Mouse (Mus musculus) brain, embryonic 14.5 days (tissue): ENCODE results near the gene Fam171a2. TPM values are rescaled to one million over a fixed set of nuclear protein-coding genes. Genes with fewer than 3 reads are reported as not detected.

Source experiments
- DNase-seq: peaks from one replicate; pipeline ENCODE4 v3.0.0-alpha.2; 2011; ENCODE audit warnings: low read depth
- CTCF ChIP-seq: fragments of 200-500 bp; IDR thresholded peaks from 2 replicates; pipeline ENCODE4 v1.5.1; 2012; ENCODE audit warnings: inconsistent platforms, mild to moderate bottlenecking, moderate library complexity, borderline replicate concordance; ENCODE audit not compliant: insufficient read depth, insufficient read length; ENCODE audit errors: extremely low read depth
- POLR2A ChIP-seq: fragments of 200-500 bp; IDR thresholded peaks from 2 replicates; pipeline ENCODE4 v1.6.1; 2012; ENCODE audit warnings: mild to moderate bottlenecking, inconsistent platforms, borderline replicate concordance; ENCODE audit not compliant: poor library complexity, insufficient read depth, insufficient read length, severe bottlenecking; ENCODE audit errors: extremely low read depth
- polyA plus RNA-seq: library from polyadenylated mRNA; depleted of rRNA; stranded (reverse); fragments of >200 nt; gene quantifications from 2 replicates; pipeline ENCODE4 v1.2.3, GENCODE M21; 2012

The Fam171a2 gene
- polyA plus RNA-seq, 1 experiment: 276 TPM

DNA sequence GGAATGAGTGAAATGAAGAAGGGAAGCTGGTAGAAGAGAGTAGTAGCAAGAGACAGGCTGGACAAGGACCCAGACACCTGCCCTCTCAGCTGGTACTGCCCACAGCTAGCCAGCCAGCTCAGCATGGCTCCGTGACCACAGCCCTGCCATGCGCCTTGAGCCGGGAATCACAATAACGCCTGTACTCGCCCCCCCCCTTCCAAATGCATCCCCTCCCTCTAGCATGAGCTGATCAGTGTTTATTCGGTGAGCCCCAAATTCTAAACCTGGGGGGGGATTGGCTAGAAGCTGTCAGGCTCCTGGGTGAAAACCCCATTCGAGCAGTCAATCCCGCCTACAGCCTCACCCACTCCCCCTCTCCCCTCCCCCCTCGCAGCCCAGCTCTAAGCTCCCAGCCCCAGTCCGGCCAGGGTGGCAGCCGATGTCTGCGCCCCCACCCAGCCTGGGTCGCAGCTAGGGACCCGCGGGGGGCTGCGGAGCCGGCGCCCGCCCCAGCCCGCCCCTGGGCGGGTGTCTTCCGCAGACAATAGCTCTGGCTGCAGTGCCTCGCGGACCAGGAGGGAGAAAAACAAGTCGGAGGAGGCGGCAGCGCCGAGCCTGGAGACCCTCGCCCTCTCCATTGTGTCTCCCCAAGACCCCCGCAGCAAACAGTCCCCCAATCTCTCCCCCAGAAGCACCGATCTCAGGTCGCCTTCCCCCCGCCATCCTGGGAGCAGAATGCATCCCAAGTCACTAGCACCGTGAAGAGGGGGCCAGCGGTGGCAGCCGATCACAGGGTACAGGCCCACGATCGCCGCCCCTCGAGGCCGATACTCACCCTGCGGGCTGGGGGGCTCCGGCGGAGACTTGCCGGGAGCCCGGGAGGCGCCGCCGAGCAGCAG, 661 bp downstream of the Fam171a2 start:
- peak; percentile 82 for DNase-seq

DNA sequence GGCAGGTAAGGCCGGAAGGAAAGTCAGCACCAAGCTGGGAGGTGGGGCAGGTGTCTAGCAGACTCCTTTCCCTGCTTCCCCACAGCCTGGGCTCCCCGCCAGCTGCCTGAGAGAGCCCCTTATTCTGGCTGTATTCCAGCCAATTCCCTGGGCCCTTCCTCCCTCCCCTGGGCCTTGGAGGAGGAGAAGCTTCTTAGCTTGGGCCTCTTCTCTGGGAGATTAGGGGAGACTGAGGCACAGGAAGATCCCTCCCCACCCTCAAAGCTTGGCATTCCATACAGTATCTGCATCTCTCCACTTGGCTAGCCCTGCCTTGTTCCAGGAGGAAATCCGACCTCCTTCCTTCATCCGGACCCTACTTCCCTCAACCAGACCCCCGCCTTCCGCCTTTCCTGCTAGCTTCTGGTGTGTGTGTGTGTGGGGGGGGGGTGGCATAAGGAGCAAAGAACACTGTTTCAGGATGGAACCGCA, 1.6 kb downstream of the Fam171a2 start:
- peak; percentile 94 for DNase-seq

More for the DNA sequence above, 661 bp downstream of the Fam171a2 start:
- TF ChIP-seq POLR2A: no peak
- no peak for TF ChIP-seq CTCF

DNA sequence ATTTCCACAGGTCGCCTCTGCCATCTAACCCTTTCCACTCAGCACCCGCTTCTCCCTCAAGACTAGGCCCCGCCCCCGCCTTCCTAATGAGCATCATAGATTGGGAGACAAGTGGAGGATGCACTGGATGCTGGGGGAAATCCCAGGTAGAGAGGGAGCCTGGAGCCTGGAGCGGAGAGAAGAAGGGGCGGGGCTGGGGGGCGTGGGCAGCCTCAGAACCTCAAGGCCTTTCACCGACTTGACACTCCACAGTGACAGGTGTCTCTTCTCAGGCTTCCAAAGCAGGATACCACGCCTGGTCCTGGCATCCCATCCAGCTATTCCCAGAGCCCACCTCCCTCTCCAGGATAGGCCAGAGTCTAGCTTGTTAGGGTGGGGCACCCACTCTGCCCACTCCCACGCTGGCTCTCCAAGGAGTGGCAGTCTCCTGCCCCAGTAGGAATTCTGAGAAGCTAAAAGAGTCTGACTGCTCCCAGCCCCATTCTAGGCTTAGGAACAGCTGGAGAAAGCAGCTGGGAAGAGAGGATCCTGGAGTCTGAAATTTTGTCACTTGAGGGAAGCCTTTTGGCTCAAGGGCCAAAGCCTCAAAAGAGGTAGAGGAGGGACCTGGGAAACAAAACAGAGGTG, 2.1 kb downstream of the Fam171a2 start:
- DNase-seq: peak; percentile 38
- no peak for TF ChIP-seq POLR2A
- TF ChIP-seq CTCF: no peak

More for the DNA sequence above, 1.6 kb downstream of the Fam171a2 start:
- TF ChIP-seq POLR2A: no peak

DNA sequence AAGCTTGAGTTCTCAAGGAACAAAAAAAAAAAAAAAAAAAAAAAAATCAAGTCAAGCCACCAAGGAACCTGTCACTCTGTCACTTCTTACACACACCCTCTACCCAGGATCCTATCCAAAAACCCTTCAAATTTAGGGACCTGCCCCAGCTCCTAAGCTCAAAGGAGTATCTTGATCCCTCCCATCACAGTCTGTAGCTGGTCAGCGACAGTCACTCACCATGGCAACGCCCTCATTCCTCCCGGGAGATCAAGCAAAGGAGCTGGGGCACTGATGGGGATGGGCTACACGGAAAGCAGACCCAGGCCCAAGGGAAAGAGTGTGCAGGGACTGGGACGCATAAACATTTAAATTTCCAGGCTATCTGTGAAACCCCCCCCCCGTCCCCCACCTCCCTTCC, 2.7 kb downstream of the Fam171a2 start:
- DNase-seq: peak; percentile 36
- TF ChIP-seq CTCF (no peak), POLR2A (no peak)

DNA sequence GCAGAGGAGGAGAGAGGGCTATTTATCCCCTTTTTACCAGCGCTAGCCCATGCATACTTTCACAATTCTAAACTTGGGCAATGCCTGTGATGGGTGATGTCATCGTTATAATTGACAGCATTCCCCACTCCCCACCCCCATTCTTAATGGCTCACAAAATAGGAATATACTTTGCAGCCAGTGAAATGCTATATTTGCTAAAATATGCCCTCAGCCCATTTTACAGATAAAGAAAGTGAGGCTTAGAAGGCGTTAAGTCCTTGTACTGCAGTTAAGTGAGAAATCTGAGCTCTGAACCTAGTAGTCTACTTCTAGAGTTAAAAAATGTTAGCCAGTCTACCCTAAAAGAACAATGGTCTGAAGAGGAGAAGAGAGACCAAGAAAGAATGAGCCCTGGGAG, 3.2 kb downstream of the Fam171a2 start:
- DNase-seq: no peak
- TF ChIP-seq POLR2A (no peak), CTCF (no peak)

DNA sequence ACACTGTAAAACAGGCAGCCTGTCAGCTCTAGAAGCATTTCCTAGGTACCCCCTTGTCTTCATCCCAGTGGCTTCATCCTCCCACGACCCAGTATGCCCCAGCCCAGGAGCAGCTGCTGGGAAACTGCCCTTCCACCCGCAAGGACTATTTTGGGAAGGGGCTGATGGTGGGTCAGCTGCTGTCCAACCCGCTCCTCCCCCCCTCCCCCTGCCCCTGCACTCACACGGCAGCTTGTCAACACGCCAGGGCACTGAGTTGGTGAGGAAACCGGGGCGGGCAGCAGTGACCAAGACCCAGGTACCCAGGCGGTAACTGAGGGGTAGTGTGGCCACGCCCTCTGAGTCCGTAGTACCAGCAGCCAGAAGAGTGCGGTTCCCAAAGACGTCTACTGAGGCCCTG, 3.7 kb downstream of the Fam171a2 start:
- TF ChIP-seq POLR2A: no peak
- TF ChIP-seq CTCF: no peak
- no peak for DNase-seq

DNA sequence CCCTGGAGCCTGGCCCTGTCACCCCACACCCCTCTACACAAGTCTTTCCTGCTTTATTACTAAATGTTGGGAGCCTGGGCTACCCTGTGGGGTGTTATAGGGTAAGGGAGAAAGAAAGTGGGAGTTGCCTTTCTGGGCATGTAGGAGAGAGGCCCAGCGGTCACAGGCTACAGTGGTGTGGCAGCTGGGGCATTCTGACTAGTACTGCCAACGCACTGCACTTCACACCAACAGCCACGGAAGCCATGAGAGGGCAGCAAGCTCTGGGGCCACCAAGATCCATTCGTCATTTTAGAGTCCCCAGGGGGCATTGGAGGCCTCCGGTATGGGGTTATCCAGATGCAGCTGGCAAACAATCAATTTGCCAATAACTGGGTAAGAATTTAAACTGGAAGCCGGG, 5.4 kb downstream of the Fam171a2 start:
- DNase-seq: no peak
- TF ChIP-seq CTCF (no peak), POLR2A (no peak)

DNA sequence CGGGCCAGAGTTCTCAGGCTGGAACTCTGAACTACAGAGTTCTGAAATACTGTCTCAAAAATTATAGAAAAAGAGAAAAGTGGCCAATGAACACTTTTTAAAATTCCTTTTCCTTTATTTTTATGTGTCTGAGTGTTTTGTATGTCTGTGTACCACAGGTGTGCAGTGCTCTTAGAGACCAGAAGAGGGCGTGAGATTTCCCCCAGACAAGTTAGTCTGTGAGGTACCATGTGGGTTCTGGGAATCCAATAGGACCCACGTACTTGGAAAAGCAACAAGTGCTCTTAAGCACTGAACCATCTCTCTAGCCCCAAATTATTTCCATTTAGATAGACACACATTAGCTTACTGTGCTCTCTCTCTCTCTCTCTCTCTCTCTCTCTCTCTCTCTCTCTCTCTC, 6.0 kb downstream of the Fam171a2 start:
- DNase-seq: no peak
- no peak for TF ChIP-seq POLR2A
- TF ChIP-seq CTCF: peak; percentile 42; the same call in 1 of the 2 replicates

DNA sequence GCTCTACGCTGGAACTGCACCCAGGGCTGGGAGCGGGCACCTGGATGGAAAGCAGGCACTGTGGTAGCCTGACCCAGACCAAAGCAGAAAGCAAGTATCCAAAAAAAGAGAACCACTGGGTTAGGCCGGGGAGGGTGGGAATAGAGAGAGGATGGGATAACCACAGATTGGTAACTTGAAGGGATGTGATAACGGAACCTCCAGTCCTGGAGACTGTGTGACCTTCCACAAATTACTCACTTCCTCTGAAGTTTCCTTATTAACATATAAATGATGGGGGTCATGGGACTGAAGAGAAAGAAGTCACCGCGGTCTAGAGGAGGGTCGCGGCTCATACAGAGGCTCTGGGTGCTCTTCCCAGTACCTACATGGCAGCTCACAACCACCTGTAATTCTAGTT, 7.2 kb downstream of the Fam171a2 start:
- no peak for DNase-seq
- no peak for TF ChIP-seq POLR2A
- no peak for TF ChIP-seq CTCF

DNA sequence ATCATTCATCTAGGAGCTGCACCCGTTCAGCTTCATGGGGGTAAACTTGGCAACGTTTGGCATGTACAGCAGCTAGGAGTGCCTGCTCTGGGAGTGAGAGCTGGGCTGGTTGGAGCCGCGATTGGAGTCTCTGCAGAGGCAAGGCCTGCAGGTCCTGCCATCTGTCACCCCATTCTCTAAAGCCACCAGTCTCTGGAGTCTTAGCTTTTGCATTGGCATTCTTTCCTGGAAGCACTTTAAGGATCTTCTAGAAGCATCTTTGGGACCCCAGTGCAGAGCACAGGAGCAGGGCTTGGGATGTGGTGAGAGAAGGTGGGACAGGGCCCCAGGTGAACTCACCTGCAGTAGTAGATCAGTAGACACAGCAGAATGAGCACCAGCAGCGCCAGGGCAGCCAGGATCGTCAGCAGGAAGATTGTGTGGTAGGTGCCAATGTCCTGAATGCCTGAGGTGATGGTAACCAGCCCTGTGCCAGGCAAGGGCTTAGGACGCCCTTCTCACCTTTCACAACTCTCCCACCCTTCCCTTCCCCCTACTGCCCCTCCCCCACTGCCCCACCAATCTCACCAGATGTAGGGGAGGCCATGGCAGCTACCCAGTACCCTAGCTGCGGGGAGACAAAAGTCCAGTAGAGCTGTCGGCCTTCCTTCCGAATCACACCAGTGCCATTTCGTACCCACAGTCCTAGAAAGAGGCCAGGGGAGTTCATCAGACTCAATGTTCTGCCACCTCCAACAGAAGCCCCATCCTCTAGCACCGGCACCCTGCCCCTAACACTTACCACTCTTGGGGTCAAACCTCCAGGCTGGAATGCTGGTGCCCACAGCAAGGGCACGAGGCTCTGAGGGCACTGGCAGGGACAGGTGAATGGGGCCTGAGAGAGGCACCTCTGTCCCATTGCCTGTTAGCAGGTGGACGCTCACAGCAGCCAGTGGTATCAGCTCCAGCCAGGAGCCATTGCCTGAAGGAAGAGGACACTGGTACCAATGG, 8.1 kb downstream of the Fam171a2 start:
- TF ChIP-seq CTCF (no peak), POLR2A (no peak)
- DNase-seq: peak; percentile 45
